ENCODE assay signal across 7 mouse cellular contexts in the genomic region with DNA sequence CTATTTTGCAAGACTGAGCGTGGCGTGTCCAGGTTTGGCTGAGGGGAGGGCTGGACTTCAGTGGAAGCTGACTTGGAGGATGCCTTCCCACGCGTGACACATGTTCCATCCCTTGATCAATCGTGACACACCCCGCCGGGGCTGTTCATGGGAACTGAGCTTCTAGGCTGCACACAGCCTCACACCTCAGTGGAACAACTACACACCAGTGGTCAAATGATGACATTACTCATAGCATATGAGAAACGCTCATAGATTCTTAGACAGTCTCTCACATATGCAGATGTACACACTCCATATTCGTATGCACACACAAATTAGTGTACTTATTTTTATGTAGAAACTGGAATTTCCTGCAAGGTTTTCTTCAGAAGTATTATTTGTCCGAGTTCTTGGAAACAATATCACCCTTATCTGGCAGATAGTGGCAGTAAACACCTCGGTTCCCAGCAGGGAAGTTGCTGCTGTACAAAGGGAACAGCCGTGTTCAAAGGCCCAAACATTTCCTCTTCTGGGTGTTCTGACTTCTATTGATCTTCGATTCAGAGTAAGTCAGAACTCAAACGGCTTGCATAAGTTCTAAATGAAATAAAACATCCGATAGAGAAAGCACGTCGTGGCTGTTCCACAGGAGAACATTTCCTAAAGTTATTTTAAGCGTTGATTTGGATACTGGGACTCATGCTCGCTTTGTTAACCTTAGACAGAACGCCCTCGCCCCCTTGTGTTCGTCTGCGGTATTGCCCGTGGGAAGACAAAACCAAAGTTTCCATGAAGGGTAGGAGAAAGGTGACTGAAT.
A peak's percentile ranks its signal among the peaks of the same experiment; 100 is the strongest.
DNase-seq lines count a peak whose midpoint lies in the region; ATAC-seq lines count a peak whose summit lies in the region.

No protein-coding gene starts in this region.

- ATAC-seq in intestine, embryonic 15.5 days, result peak; percentile 62; the same call in 1 of the 2 replicates
- ATAC-seq in midbrain, embryonic 14.5 days (ENCODE audit: low FRiP score, low TSS enrichment), result peak; percentile 59

- H3K36me3 ChIP-seq in intestine, embryonic 15.5 days, result no peaks in the 10 kb centered on the region
- H3K36me3 ChIP-seq in midbrain, embryonic 14.5 days (ENCODE audit: control insufficient read depth, insufficient read depth, low read length), result no peaks in the 10 kb centered on the region

- H3K27ac ChIP-seq in intestine, embryonic 15.5 days, result 0 out of 2 replicates have a peak overlapping the region, but pooled peaks have one; percentile 36
- no peak overlapping the region for H3K27ac ChIP-seq in midbrain, embryonic 14.5 days (replicated peaks; ENCODE audit: low read depth, low read length)

- H3K4me3 ChIP-seq in intestine, embryonic 15.5 days (replicated peaks), result no peak overlapping the region
- no peak overlapping the region for H3K4me3 ChIP-seq in midbrain, embryonic 14.5 days (replicated peaks; ENCODE audit: low read depth, low read length)

- intact Hi-C loops in left cerebral cortex, postnatal 25 days (cut with DNase I), result loop anchor here (1.0 to 10.0 kb wide), 4 partner anchors 299 to 534 kb away; no protein-coding TSS in a partner anchor

- H3K4me1 ChIP-seq in intestine, embryonic 15.5 days (replicated peaks), result no peaks in the 10 kb centered on the region
- no peaks in the 10 kb centered on the region for H3K4me1 ChIP-seq in midbrain, embryonic 14.5 days (ENCODE audit: control insufficient read depth, insufficient read depth, low read length)

- no peaks in the 10 kb centered on the region for H3K9me3 ChIP-seq in intestine, embryonic 15.5 days
- no peaks in the 10 kb centered on the region for H3K9me3 ChIP-seq in midbrain, embryonic 14.5 days (ENCODE audit: control insufficient read depth, low read length)

- H3K27me3 ChIP-seq in intestine, embryonic 15.5 days (replicated peaks), result no peaks in the 10 kb centered on the region
- no peaks in the 10 kb centered on the region for H3K27me3 ChIP-seq in midbrain, embryonic 14.5 days (ENCODE audit: control insufficient read depth, insufficient read depth, low read length)

- WGBS in intestine, embryonic 15.5 days, result 35% methylated on average over 24 of the region's 24 CpGs
- 39% methylated on average over 24 of the region's 24 CpGs for WGBS in midbrain, embryonic 14.5 days

- no peak overlapping the region for H3K9ac ChIP-seq in intestine, embryonic 15.5 days
- no peak overlapping the region for H3K9ac ChIP-seq in midbrain, embryonic 14.5 days (replicated peaks; ENCODE audit: low read length)

- DNase-seq in adrenal gland, postnatal 10 days, result peak; percentile 90
- peak; percentile 74 for DNase-seq in embryo, embryonic 11.5 days (ENCODE audit: low read depth, low spot score)
- peak; percentile 2 for DNase-seq in gonadal fat pad, adult 2 months (ENCODE audit: low read depth)
- peak; percentile 83 to 86 for DNase-seq in left cerebral cortex, postnatal 25 days (ENCODE audit: low spot score in 2 of 2)
- peak; percentile 92 for DNase-seq in midbrain, embryonic 14.5 days
- DNase-seq in spleen, adult 18-20 months, result peak; percentile 11 to 70

- 0 out of 2 replicates have a peak overlapping the region, but pooled peaks have one; percentile 30 for H3K4me2 ChIP-seq in intestine, embryonic 15.5 days (replicated peaks)
- peak overlapping the region; percentile 22; the same call in 1 of the 2 replicates for H3K4me2 ChIP-seq in midbrain, embryonic 14.5 days (ENCODE audit: low read length)

Comparison
In these comparisons a context has a peak if more than half of its experiments do, and no peak if none do; other contexts are left out.
1. DNase-seq: peak in every context shown above with its lines; median percentile 92 in midbrain, embryonic 14.5 days; 90 in adrenal gland, postnatal 10 days; 84 in left cerebral cortex, postnatal 25 days; 74 in embryo, embryonic 11.5 days; 40 in spleen, adult 18-20 months; 2 in gonadal fat pad, adult 2 months.